Mouse (Mus musculus) erythroblast, embryonic 14.5 days (primary cell): ENCODE data around the gene Ttc16.

Source experiments
- GATA1 ChIP-seq: IDR thresholded peaks from 2 replicates; pipeline ENCODE4 v1.6.1; 2012; ENCODE audit warnings: low read length, inconsistent platforms, mixed read lengths
- TAL1 ChIP-seq: IDR thresholded peaks from 3 replicates; pipeline ENCODE4 v1.6.1; 2012; ENCODE audit warnings: low read length, inconsistent platforms, mixed read lengths

GRCm38 (mm10) chr2:32712934-32713817 lies 62.3 kb downstream of the Ttc16 start, which contains the start of gene Cdk9:
- TF ChIP-seq GATA1 (no peak), TAL1 (no peak)
